Mouse (Mus musculus) liver, embryonic 13.5 days (tissue): ENCODE data around the gene Ifnz. TPM values are rescaled to one million over a fixed set of nuclear protein-coding genes. Genes with fewer than 3 reads are reported as not detected.
"Not testable (repeated sequence)": the region's sequence is repeated elsewhere in the genome, so short reads cannot be mapped to it uniquely, and the experiment has no call there.

Source experiments
- ATAC-seq: fragments of 200-750 bp; cut with Nextera tagmentation; 2 replicates; pipeline ENCODE4 v1.8.0; 2017; ENCODE audit warnings: low read depth, mild to moderate bottlenecking, moderate number of reproducible peaks, moderate library complexity
- DNase-seq: peaks from one replicate; pipeline ENCODE4 v3.0.0; 2022
- H3K27ac ChIP-seq: fragments of 300-500 bp; sonication (generic); 2 replicates; pipeline ENCODE4 v1.5.1; 2015; ENCODE audit warnings: moderate library complexity, mild to moderate bottlenecking, inconsistent platforms
- H3K27me3 ChIP-seq: fragments of 300-500 bp; sonication (generic); 2 replicates; pipeline ENCODE4 v1.6.1; 2015; ENCODE audit warnings: mild to moderate bottlenecking, inconsistent platforms
- H3K36me3 ChIP-seq: fragments of 300-500 bp; sonication (generic); 2 replicates; pipeline ENCODE4 v1.6.1; 2015; ENCODE audit warnings: mild to moderate bottlenecking, inconsistent platforms
- H3K4me1 ChIP-seq: fragments of 300-500 bp; sonication (generic); replicated peaks from 2 replicates; pipeline ENCODE4 v1.6.1; 2015; ENCODE audit warnings: inconsistent platforms
- H3K4me2 ChIP-seq: fragments of 300-500 bp; sonication (generic); 2 replicates; pipeline ENCODE4 v1.6.1; 2015; ENCODE audit warnings: inconsistent platforms, mild to moderate bottlenecking, moderate library complexity
- H3K4me3 ChIP-seq: fragments of 300-500 bp; sonication (generic); replicated peaks from 2 replicates; pipeline ENCODE4 v1.5.1; 2015; ENCODE audit warnings: mild to moderate bottlenecking, inconsistent platforms
- H3K9ac ChIP-seq: fragments of 300-500 bp; sonication (generic); 2 replicates; pipeline ENCODE4 v1.6.1; 2015; ENCODE audit warnings: mild to moderate bottlenecking, inconsistent platforms
- H3K9me3 ChIP-seq: fragments of 300-500 bp; sonication (generic); replicated peaks from 2 replicates; pipeline ENCODE4 v1.6.1; 2016; ENCODE audit warnings: inconsistent platforms
- WGBS: fragments of 180-500 bp; shearing (Covaris S2); methylation state at CpG from one replicate; pipeline ENCODE4 v1.1.7; 2015; ENCODE audit not compliant: insufficient replicate concordance; 5-methylcytosine and 5-hydroxymethylcytosine counted together
- polyA plus RNA-seq: library from polyadenylated mRNA; unstranded; fragments of >200 nt; fragmentation: Nextera tagmentation; extraction: Ambion mirVana; gene quantifications from 2 replicates; pipeline ENCODE4 v1.2.1, GENCODE M21; 2015

Ifnz gene
- polyA plus RNA-seq, 1 experiment from 2014 or later, result not detected

DNA sequence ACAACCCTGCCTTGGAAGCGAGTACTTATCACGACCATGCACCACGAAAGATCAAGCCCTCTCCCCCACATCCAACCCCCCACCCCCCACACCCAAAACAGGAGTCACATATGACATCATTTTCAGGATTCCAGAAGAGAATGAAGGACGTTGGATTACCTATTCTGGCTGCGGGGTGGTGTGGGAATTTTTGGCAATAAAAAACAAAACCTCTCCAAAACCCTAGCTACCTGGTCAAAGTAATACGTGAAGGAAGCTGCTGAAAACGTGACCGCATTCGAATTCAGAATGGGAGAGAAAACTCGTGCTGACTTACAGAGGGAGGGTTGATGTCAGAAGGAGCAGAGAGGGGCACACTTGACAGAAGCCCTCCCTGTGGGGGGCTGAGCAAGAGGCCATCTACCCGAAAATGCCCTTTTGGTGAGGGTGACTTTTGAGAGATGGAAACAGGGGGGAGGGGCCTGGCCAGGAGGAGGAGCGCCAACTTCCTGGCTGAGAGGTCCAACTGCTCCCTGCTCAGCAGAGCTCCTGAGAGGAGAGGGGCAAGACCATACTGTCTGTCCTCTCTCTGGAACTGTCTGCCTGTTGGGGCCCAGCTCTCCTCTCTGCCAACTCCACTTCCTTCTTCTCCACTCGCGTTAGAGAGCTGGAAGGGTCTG lies 22.2 kb upstream of the Ifnz start, which contains the start of gene Gm13283:
TSS of gene Gm13283 (plus strand) at position 510 of the 659 bp plus-strand sequence.
- not testable (repeated sequence) for H3K27me3 ChIP-seq, H3K4me1 ChIP-seq, H3K9me3 ChIP-seq, ATAC-seq, H3K36me3 ChIP-seq
- peak within 1 kb of the TSS; percentile 59 for H3K4me2 ChIP-seq
- H3K9ac ChIP-seq, result 0 out of 2 replicates have a peak within 1 kb of the TSS, but pooled peaks have one; percentile 17
- H3K4me3 ChIP-seq, result peak within 1 kb of the TSS; percentile 43
- H3K27ac ChIP-seq, result peak within 1 kb of the TSS; percentile 23; the same call in 1 of the 2 replicates
- 13% methylated on average over 11 of the region's 14 CpGs for WGBS
- peak; percentile 10 for DNase-seq

DNA sequence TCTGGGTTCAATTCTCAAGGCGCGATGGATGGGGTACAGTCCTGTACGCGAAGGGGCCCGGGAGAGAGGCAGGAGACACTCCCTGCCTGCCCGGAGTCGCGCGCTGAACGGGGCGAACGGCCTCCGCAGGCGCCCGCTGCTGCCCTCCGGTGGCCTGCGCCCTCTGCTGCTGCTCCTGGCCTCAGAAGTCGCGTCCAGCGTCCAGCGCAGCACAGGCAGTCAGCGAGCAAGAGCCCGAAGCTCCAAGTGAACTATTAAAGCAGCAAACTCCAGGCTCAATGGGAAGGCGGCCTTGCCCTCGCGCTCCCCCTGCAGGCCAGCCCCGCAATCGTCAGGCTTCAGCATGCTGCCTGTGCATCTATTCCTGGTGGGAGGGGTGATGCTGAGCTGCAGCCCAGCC lies 21.5 kb upstream of the Ifnz start:
- H3K36me3 ChIP-seq, ATAC-seq, H3K27me3 ChIP-seq, DNase-seq, H3K9me3 ChIP-seq, H3K4me1 ChIP-seq: not testable (repeated sequence)
- Histone ChIP-seq H3K4me2 (peak overlapping the region; percentile 59), H3K27ac (peak overlapping the region; percentile 23; the same call in 1 of the 2 replicates), H3K9ac (0 out of 2 replicates have a peak overlapping the region, but pooled peaks have one; percentile 17), H3K4me3 (peak overlapping the region; percentile 43)
- under 1% methylated on average over 26 of the region's 28 CpGs for WGBS

DNA sequence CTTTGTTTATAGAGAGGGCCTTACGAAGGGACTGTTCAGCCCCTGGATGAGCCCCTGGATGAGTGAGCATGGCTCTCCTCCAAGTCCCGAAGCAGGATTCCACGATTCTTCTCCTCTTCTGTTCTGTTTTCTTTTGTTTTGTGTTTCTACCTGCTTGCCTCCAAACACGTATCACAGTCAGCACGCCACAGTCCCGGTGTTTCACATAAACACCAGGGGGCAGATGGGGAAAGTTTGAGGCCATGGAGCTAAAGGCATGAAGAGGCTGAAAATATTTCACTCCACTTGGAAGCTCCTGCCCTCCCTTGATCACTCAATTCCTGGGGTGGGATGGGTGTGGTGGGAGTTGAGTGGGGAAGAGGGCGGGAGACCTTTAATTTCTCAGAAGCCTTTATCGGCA lies 20.2 kb upstream of the Ifnz start:
- H3K27me3 ChIP-seq, H3K4me3 ChIP-seq, H3K9me3 ChIP-seq, H3K4me2 ChIP-seq, H3K36me3 ChIP-seq, ATAC-seq, H3K9ac ChIP-seq, DNase-seq, H3K27ac ChIP-seq, H3K4me1 ChIP-seq: not testable (repeated sequence)
- 57% methylated on average over 6 of the region's 8 CpGs for WGBS

DNA sequence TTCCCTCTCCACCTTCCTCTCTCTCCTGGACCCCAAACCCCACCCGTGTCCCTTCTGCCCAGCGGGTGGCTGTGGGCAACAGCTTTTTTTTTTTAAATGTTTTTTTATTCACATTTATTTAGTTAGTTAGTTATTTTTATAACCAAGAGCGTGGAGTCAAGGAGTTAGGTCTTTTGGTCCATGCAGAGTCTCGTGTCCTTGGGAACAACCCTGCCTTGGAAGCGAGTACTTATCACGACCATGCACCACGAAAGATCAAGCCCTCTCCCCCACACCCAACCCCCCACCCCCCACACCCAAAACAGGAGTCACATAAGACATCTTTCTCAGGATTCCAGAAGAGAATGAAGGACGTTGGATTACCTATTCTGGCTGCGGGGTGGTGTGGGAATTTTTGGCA lies 19.6 kb upstream of the Ifnz start:
- 29% methylated on average over 9 of the region's 9 CpGs for WGBS

DNA sequence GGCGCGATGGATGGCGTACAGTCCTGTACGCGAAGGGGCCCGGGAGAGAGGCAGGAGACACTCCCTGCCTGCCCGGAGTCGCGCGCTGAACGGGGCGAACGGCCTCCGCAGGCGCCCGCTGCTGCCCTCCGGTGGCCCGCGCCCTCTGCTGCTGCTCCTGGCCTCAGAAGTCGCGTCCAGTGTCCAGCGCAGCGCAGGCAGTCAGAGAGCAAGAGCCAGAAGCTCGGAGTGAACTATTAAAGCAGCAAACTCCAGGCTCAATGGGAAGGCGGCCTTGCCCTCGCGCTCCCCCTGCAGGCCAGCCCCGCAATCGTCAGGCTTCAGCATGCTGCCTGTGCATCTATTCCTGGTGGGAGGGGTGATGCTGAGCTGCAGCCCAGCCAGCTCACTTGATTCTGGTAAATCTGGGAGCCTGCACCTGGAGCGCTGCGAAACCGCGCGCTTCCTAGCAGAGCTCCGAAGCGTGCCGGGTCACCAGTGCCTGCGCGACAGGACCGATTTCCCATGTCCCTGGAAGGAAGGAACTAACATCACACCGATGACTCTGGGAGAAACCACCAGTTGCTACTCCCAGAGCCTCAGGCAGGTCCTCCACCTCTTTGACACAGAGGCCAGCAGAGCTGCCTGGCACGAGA lies 18.4 kb upstream of the Ifnz start:
- not testable (repeated sequence) for H3K27me3 ChIP-seq, DNase-seq, H3K27ac ChIP-seq, H3K9me3 ChIP-seq, H3K4me1 ChIP-seq, ATAC-seq, H3K36me3 ChIP-seq
- H3K9ac ChIP-seq, result peak overlapping the region; percentile 52
- WGBS, result 2% methylated on average over 41 of the region's 42 CpGs
- peak overlapping the region; percentile 50 for H3K4me3 ChIP-seq
- peak overlapping the region; percentile 64 for H3K4me2 ChIP-seq

More for the DNA sequence above, 19.6 kb upstream of the Ifnz start:
- not testable (repeated sequence) for H3K9me3 ChIP-seq, H3K9ac ChIP-seq, H3K4me3 ChIP-seq, DNase-seq, ATAC-seq, H3K27me3 ChIP-seq, H3K27ac ChIP-seq, H3K36me3 ChIP-seq, H3K4me1 ChIP-seq
- H3K4me2 ChIP-seq, result peak overlapping the region; percentile 53; the same call in 1 of the 2 replicates

DNA sequence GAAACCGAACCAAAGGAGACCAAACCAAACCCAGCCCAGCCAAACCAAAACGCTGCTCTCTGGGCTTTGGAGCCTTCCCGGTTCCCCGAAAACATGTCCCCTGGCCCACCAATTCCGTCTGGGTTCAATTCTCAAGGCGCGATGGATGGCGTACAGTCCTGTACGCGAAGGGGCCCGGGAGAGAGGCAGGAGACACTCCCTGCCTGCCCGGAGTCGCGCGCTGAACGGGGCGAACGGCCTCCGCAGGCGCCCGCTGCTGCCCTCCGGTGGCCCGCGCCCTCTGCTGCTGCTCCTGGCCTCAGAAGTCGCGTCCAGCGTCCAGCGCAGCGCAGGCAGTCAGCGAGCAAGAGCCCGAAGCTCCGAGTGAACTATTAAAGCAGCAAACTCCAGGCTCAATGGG lies 8.4 kb upstream of the Ifnz start, which contains the start of gene Gm13290:
TSS of gene Gm13290 (plus strand) at position 301 of the 400 bp plus-strand sequence.
- ATAC-seq, H3K9me3 ChIP-seq, H3K9ac ChIP-seq, DNase-seq, H3K27me3 ChIP-seq, H3K4me2 ChIP-seq, H3K36me3 ChIP-seq, H3K4me1 ChIP-seq, H3K27ac ChIP-seq, H3K4me3 ChIP-seq: not testable (repeated sequence)
- no CpG with 5 or more reads among the region's 32 CpGs for WGBS

DNA sequence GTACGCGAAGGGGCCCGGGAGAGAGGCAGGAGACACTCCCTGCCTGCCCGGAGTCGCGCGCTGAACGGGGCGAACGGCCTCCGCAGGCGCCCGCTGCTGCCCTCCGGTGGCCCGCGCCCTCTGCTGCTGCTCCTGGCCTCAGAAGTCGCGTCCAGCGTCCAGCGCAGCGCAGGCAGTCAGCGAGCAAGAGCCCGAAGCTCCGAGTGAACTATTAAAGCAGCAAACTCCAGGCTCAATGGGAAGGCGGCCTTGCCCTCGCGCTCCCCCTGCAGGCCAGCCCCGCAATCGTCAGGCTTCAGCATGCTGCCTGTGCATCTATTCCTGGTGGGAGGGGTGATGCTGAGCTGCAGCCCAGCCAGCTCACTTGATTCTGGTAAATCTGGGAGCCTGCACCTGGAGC lies 5.3 kb upstream of the Ifnz start, which contains the start of gene Gm13289:
TSS of gene Gm13289 (plus strand) at position 301 of the 400 bp plus-strand sequence.
- not testable (repeated sequence) for H3K9ac ChIP-seq, H3K27ac ChIP-seq, ATAC-seq, H3K36me3 ChIP-seq, DNase-seq, H3K4me1 ChIP-seq, H3K4me3 ChIP-seq, H3K9me3 ChIP-seq, H3K4me2 ChIP-seq, H3K27me3 ChIP-seq
- no CpG with 5 or more reads among the region's 29 CpGs for WGBS

DNA sequence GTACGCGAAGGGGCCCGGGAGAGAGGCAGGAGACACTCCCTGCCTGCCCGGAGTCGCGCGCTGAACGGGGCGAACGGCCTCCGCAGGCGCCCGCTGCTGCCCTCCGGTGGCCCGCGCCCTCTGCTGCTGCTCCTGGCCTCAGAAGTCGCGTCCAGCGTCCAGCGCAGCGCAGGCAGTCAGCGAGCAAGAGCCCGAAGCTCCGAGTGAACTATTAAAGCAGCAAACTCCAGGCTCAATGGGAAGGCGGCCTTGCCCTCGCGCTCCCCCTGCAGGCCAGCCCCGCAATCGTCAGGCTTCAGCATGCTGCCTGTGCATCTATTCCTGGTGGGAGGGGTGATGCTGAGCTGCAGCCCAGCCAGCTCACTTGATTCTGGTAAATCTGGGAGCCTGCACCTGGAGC lies 2.4 kb upstream of the Ifnz start, which contains the start of gene Gm13272:
TSS of gene Gm13272 (plus strand) at position 301 of the 400 bp plus-strand sequence.
- H3K9me3 ChIP-seq, H3K4me1 ChIP-seq, ATAC-seq, H3K27me3 ChIP-seq, DNase-seq, H3K9ac ChIP-seq, H3K4me2 ChIP-seq, H3K36me3 ChIP-seq, H3K27ac ChIP-seq, H3K4me3 ChIP-seq: not testable (repeated sequence)
- WGBS, result no CpG with 5 or more reads among the region's 29 CpGs

DNA sequence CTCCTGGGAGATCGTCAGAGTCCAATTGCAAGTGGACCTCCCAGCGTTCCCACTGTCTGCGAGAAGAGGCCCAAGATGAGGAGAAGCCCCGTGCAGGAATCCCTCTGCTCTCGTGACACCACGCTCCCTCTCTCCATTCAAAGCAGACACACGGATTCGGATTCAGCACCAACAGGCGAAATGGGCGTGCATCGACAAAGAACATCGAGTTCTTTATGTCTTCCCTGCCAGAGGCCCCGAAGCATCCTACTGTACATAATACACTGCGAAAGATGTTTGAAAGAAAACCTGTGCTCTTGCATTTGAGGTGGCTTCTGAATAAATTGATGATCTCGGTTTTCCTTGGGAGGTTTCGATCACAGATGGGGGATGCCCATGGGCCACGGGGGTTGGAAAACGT lies 1.6 kb upstream of the Ifnz start:
- H3K4me3 ChIP-seq, H3K4me1 ChIP-seq, H3K27me3 ChIP-seq, DNase-seq, H3K9ac ChIP-seq, H3K36me3 ChIP-seq, H3K27ac ChIP-seq, H3K4me2 ChIP-seq, H3K9me3 ChIP-seq, ATAC-seq: not testable (repeated sequence)
- 38% methylated on average over 16 of the region's 18 CpGs for WGBS

DNA sequence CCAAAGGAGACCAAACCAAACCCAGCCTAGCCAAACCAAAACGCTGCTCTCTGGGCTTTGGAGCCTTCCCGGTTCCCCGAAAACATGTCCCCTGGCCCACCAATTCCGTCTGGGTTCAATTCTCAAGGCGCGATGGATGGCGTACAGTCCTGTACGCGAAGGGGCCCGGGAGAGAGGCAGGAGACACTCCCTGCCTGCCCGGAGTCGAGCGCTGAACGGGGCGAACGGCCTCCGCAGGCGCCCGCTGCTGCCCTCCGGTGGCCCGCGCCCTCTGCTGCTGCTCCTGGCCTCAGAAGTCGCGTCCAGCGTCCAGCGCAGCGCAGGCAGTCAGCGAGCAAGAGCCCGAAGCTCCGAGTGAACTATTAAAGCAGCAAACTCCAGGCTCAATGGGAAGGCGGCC lies 404 bp downstream of the Ifnz start:
- not testable (repeated sequence) for H3K9me3 ChIP-seq, H3K36me3 ChIP-seq, H3K27me3 ChIP-seq, DNase-seq, H3K27ac ChIP-seq, H3K4me1 ChIP-seq, ATAC-seq, H3K9ac ChIP-seq
- 0% methylated on average over 4 of the region's 31 CpGs for WGBS
- Histone ChIP-seq H3K4me3 (peak overlapping the region; percentile 28), H3K4me2 (peak overlapping the region; percentile 56)

DNA sequence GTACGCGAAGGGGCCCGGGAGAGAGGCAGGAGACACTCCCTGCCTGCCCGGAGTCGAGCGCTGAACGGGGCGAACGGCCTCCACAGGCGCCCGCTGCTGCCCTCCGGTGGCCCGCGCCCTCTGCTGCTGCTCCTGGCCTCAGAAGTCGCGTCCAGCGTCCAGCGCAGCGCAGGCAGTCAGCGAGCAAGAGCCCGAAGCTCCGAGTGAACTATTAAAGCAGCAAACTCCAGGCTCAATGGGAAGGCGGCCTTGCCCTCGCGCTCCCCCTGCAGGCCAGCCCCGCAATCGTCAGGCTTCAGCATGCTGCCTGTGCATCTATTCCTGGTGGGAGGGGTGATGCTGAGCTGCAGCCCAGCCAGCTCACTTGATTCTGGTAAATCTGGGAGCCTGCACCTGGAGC lies 3.5 kb downstream of the Ifnz start, which contains the start of gene Gm13276:
TSS of gene Gm13276 (plus strand) at position 301 of the 400 bp plus-strand sequence.
- no CpG with 5 or more reads among the region's 27 CpGs for WGBS
- not testable (repeated sequence) for H3K9me3 ChIP-seq, H3K27me3 ChIP-seq, H3K4me3 ChIP-seq, DNase-seq, H3K4me1 ChIP-seq, ATAC-seq, H3K36me3 ChIP-seq, H3K9ac ChIP-seq, H3K27ac ChIP-seq, H3K4me2 ChIP-seq
